Mouse (Mus musculus) testis, postnatal 14 days (tissue): ENCODE measurements at regions not wholly inside any gene's neighbourhood (a gene's known extent, or its start where the extent isn't known, plus 50 kb on each side); places are given as distances from the start of the nearest gene placed in this dataset.

Experiments used
- DNase-seq: peaks from one replicate; pipeline ENCODE4 v3.0.0; 2021; ENCODE audit warnings: low spot score

- no peak for DNase-seq
Measured at GRCm38 (mm10) chr1:185151130-185151799, 52.7 kb upstream of the Rab3gap2 start.

GRCm38 (mm10) chr1:185150431-185151129 lies 53.3 kb upstream of the Rab3gap2 start:
- DNase-seq, result no peak

GRCm38 (mm10) chr1:185144791-185145190 lies 59.1 kb upstream of the Rab3gap2 start:
- no peak for DNase-seq

GRCm38 (mm10) chr1:185144006-185144405 lies 59.9 kb upstream of the Rab3gap2 start:
- no peak for DNase-seq

- DNase-seq, result peak; percentile 23
Measured at GRCm38 (mm10) chr1:185140317-185140716, 63.6 kb upstream of the Rab3gap2 start.

GRCm38 (mm10) chr1:185128209-185128608 lies 75.7 kb upstream of the Rab3gap2 start:
- DNase-seq, result no peak

- DNase-seq, result peak; percentile 45
Measured at GRCm38 (mm10) chr1:185125737-185126286, 78.1 kb upstream of the Rab3gap2 start.

- no peak for DNase-seq
Measured at GRCm38 (mm10) chr1:185121552-185121951, 82.4 kb upstream of the Rab3gap2 start.

- DNase-seq, result no peak
Measured at GRCm38 (mm10) chr1:185120416-185120815, 83.5 kb upstream of the Rab3gap2 start.

- no peak for DNase-seq
Measured at GRCm38 (mm10) chr1:185117711-185118110, 86.2 kb upstream of the Rab3gap2 start.

- no peak for DNase-seq
Measured at GRCm38 (mm10) chr1:185113687-185114086, 90.2 kb upstream of the Rab3gap2 start.

GRCm38 (mm10) chr1:185112017-185112399 lies 91.9 kb upstream of the Rab3gap2 start:
- DNase-seq, result no peak

GRCm38 (mm10) chr1:185111347-185112016 lies 92.4 kb upstream of the Rab3gap2 start:
- DNase-seq, result no peak

GRCm38 (mm10) chr1:185104945-185105884 lies 98.7 kb upstream of the Rab3gap2 start:
- DNase-seq, result no peak

GRCm38 (mm10) chr1:185103803-185104202 lies 100.1 kb upstream of the Rab3gap2 start:
- DNase-seq, result no peak

GRCm38 (mm10) chr1:185098975-185099958 lies 99.9 kb upstream of the Mark1 start:
- no peak for DNase-seq

GRCm38 (mm10) chr1:185098195-185098974 lies 99.0 kb upstream of the Mark1 start:
- no peak for DNase-seq

GRCm38 (mm10) chr1:185096741-185097140 lies 97.4 kb upstream of the Mark1 start:
- DNase-seq, result no peak

GRCm38 (mm10) chr1:185092757-185093156 lies 93.4 kb upstream of the Mark1 start:
- no peak for DNase-seq
